Mouse (Mus musculus) spleen, adult 2 months (tissue): Measurements from ENCODE around the gene Ppp1r32. TPM values are rescaled to one million over a fixed set of nuclear protein-coding genes. Genes with fewer than 3 reads are reported as not detected.

ENCODE experiments used
- DNase-seq, 2 experiments: peaks; one replicate each; pipeline versions ENCODE4 v3.0.0 to v3.0.0-alpha.2; 2012 to 2021; ENCODE audit warnings: low spot score in 2 of 2, low read depth in 1 of 2
- H3K27ac ChIP-seq: fragments of 200-500 bp; 2 replicates; pipeline ENCODE4 v1.5.1; 2012; ENCODE audit warnings: low read length, inconsistent platforms; ENCODE audit not compliant: insufficient read depth
- H3K27me3 ChIP-seq: fragments of 200-500 bp; 2 replicates; pipeline ENCODE4 v1.6.1; 2012; ENCODE audit warnings: mild to moderate bottlenecking, moderate library complexity, low read length, inconsistent platforms; ENCODE audit not compliant: control insufficient read depth, insufficient read depth
- H3K36me3 ChIP-seq: fragments of 200-500 bp; 2 replicates; pipeline ENCODE4 v1.6.1; 2012; ENCODE audit warnings: mild to moderate bottlenecking, low read length, inconsistent platforms; ENCODE audit not compliant: control insufficient read depth, insufficient read depth
- H3K4me1 ChIP-seq: fragments of 200-500 bp; 2 replicates; pipeline ENCODE4 v1.6.1; 2011; ENCODE audit warnings: inconsistent platforms; ENCODE audit not compliant: control insufficient read depth, insufficient read depth, insufficient read length
- H3K4me3 ChIP-seq: fragments of 200-500 bp; 2 replicates; pipeline ENCODE4 v1.5.1; 2011; ENCODE audit warnings: mild to moderate bottlenecking, inconsistent platforms; ENCODE audit not compliant: insufficient read depth, insufficient read length; ENCODE audit errors: extremely low read depth
- CTCF ChIP-seq: fragments of 200-500 bp; IDR thresholded peaks from 2 replicates; pipeline ENCODE4 v1.5.1; 2011; ENCODE audit warnings: mild to moderate bottlenecking, inconsistent platforms; ENCODE audit not compliant: insufficient read depth, insufficient read length, insufficient replicate concordance; ENCODE audit errors: extremely low read depth
- POLR2A ChIP-seq: fragments of 200-500 bp; IDR thresholded peaks from 2 replicates; pipeline ENCODE4 v1.6.1; 2011; ENCODE audit warnings: low read depth, low read length, inconsistent platforms
- WGBS: fragments of 180-500 bp; shearing (Covaris S2); methylation state at CpG from one replicate; pipeline ENCODE4 v1.1.7; 2018; 5-methylcytosine and 5-hydroxymethylcytosine counted together
- polyA plus RNA-seq: library from polyadenylated mRNA; depleted of rRNA; stranded (reverse); fragments of >200 nt; gene quantifications from 2 replicates; pipeline ENCODE4 v1.2.3, GENCODE M21; 2012

The Ppp1r32 gene
- polyA plus RNA-seq, 1 experiment = 0.55 TPM

DNA sequence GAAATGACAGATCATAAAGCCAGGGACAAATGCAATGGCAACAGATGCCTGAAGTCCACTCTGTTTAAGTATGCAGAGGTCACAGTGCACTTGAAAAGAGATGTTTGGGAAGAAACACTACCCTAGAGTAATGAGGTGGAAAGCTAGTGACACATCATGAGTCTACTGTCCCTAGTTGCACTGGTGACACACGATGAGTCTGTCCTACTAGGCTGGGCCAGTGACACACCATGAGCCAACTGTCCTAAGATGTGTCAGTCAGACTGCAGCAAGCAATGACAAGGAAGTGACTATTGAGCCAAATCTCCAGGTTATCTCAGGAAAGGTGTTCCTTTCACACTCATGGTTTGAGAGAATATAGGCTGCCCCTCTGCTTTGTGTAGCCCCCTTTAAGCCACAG is 12.9 kb upstream of the Ppp1r32 start:
- no peak overlapping the region for H3K4me3 ChIP-seq
- WGBS = 97% methylated on average over 1 of the region's 1 CpGs
- no peak overlapping the region for H3K27ac ChIP-seq
- no peak for DNase-seq
- no peaks in the 10 kb centered on the region for H3K4me1 ChIP-seq
- no peak for TF ChIP-seq CTCF
- no peak for TF ChIP-seq POLR2A
- H3K36me3 ChIP-seq = peaks cover 12% of the 10 kb centered on the region
- no peaks in the 10 kb centered on the region for H3K27me3 ChIP-seq

- H3K27ac ChIP-seq = no peak overlapping the region
- TF ChIP-seq CTCF (peak; percentile 67; the same call in 1 of the 2 replicates), POLR2A (no peak)
- H3K4me3 ChIP-seq = no peak overlapping the region
- DNase-seq = peak; percentile 19 to 20
- no peaks in the 10 kb centered on the region for H3K36me3 ChIP-seq
- WGBS = 27% methylated on average over 9 of the region's 9 CpGs
- H3K27me3 ChIP-seq = no peaks in the 10 kb centered on the region
- no peaks in the 10 kb centered on the region for H3K4me1 ChIP-seq
These were observed 3.6 kb upstream of the Ppp1r32 start for GRCm38 (mm10) chr19:10486264-10486738.

- WGBS = 37% methylated on average over 4 of the region's 4 CpGs
- H3K27me3 ChIP-seq = no peaks in the 10 kb centered on the region
- TF ChIP-seq POLR2A = no peak
These were observed 3.2 kb downstream of the Ppp1r32 start for GRCm38 (mm10) chr19:10479541-10479940.

DNA sequence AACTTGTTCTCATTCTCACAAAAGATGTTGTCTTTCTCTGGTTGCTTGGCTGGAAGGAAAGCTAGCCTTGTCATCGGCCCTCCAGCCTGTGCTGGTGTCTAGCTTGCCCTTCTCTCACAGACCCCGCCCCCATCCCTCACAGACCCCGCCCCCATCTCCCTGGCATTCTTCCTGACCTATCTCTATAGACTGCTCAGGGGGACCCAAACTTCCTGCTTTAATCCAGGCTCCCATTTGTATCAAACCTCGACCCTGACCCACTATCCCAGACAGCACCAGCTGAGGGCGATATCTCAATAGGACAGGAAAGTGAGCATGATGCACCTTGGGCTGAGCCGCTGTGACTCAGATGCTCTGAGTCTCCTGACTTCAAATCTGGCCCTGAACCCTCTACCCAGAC is 8.9 kb downstream of the Ppp1r32 start:
- no peak for DNase-seq
- H3K27me3 ChIP-seq = no peaks in the 10 kb centered on the region
- H3K36me3 ChIP-seq = no peaks in the 10 kb centered on the region
- no peak overlapping the region for H3K4me3 ChIP-seq
- TF ChIP-seq POLR2A (no peak), CTCF (no peak)
- H3K27ac ChIP-seq = no peak overlapping the region
- 54% methylated on average over 6 of the region's 6 CpGs for WGBS
- no peaks in the 10 kb centered on the region for H3K4me1 ChIP-seq

More at GRCm38 (mm10) chr19:10479541-10479940, 3.2 kb downstream of the Ppp1r32 start:
- Histone ChIP-seq H3K27ac (no peak overlapping the region), H3K36me3 (no peaks in the 10 kb centered on the region), H3K4me1 (no peaks in the 10 kb centered on the region), H3K4me3 (no peak overlapping the region)
- DNase-seq = no peak

GRCm38 (mm10) chr19:10472958-10473357 is 9.8 kb downstream of the Ppp1r32 start:
- H3K4me3 ChIP-seq = no peak overlapping the region
- H3K27me3 ChIP-seq = no peaks in the 10 kb centered on the region
- DNase-seq = no peak
- H3K36me3 ChIP-seq = no peaks in the 10 kb centered on the region
- H3K4me1 ChIP-seq = no peaks in the 10 kb centered on the region
- no peak for TF ChIP-seq POLR2A
- no peak for TF ChIP-seq CTCF
- 89% methylated on average over 3 of the region's 3 CpGs for WGBS
- no peak overlapping the region for H3K27ac ChIP-seq

GRCm38 (mm10) chr19:10469171-10469658 is 13.5 kb downstream of the Ppp1r32 start:
- WGBS = 47% methylated on average over 8 of the region's 8 CpGs
- peak in 1 of 2 experiments; percentile 8 for DNase-seq
- Histone ChIP-seq H3K27ac (no peak overlapping the region), H3K4me1 (no peaks in the 10 kb centered on the region), H3K4me3 (no peak overlapping the region), H3K36me3 (no peaks in the 10 kb centered on the region), H3K27me3 (no peaks in the 10 kb centered on the region)
- no peak for TF ChIP-seq POLR2A
- TF ChIP-seq CTCF = no peak

DNA sequence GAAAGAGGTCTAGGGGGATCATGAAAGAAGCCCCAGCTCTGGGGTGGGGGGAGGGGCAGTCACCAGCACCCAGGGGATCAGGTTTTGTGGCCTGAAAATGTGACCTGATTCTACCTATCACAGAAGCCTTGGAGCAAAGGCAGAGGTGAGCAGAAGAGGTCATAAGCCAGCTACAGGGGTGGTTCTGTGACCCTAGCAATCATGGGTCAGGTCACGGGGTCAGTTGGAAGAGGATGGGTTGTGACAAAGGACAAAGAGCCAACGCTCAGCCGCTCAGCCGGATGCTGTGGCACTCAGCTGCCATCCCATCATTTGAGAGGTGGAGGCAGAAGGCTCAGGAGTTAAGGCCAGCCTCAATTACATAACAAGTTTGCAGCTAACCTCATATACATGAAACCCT is 18.3 kb downstream of the Ppp1r32 start:
- H3K27me3 ChIP-seq = no peaks in the 10 kb centered on the region; the same call in 1 of the 2 replicates
- 74% methylated on average over 4 of the region's 4 CpGs for WGBS
- DNase-seq = no peak

More for the DNA sequence above, 18.3 kb downstream of the Ppp1r32 start:
- TF ChIP-seq CTCF (no peak), POLR2A (no peak)
- no peaks in the 10 kb centered on the region for H3K4me1 ChIP-seq
- no peaks in the 10 kb centered on the region for H3K36me3 ChIP-seq
- H3K27ac ChIP-seq = no peak overlapping the region
- H3K4me3 ChIP-seq = no peak overlapping the region
